Mouse (Mus musculus) small intestine, adult 2 months (tissue): ENCODE measurements around the gene Tnfaip8l1. TPM values are rescaled to one million over a fixed set of nuclear protein-coding genes. Genes with fewer than 3 reads are reported as not detected.

Experiments
- H3K27ac ChIP-seq: fragments of 200-500 bp; 2 replicates; pipeline ENCODE4 v1.5.1; 2012; ENCODE audit warnings: low read depth, low read length, control low read depth, inconsistent platforms; ENCODE audit not compliant: insufficient read depth
- H3K27me3 ChIP-seq: fragments of 200-500 bp; 2 replicates; pipeline ENCODE4 v1.6.1; 2012; ENCODE audit warnings: mild to moderate bottlenecking, moderate library complexity, low read length, inconsistent platforms; ENCODE audit not compliant: control insufficient read depth, insufficient read depth
- H3K36me3 ChIP-seq: fragments of 200-500 bp; 2 replicates; pipeline ENCODE4 v1.6.1; 2012; ENCODE audit warnings: mild to moderate bottlenecking, low read length, control low read depth, inconsistent platforms; ENCODE audit not compliant: control insufficient read depth, insufficient read depth
- H3K4me1 ChIP-seq: fragments of 200-500 bp; 2 replicates; pipeline ENCODE4 v1.6.1; 2012; ENCODE audit warnings: low read length, inconsistent platforms, mixed read lengths; ENCODE audit not compliant: control insufficient read depth, insufficient read depth, insufficient read length
- H3K4me3 ChIP-seq: fragments of 200-500 bp; 2 replicates; pipeline ENCODE4 v1.5.1; 2012; ENCODE audit warnings: low read depth, mild to moderate bottlenecking, control low read depth, inconsistent platforms, low read length, moderate library complexity
- CTCF ChIP-seq: fragments of 200-500 bp; IDR thresholded peaks from 2 replicates; pipeline ENCODE4 v1.5.1; 2012; ENCODE audit warnings: low read depth, mild to moderate bottlenecking, control low read depth, inconsistent platforms, low read length, moderate library complexity, mixed read lengths; ENCODE audit not compliant: insufficient replicate concordance, insufficient read length; ENCODE audit errors: extremely low read depth
- POLR2A ChIP-seq: fragments of 200-500 bp; IDR thresholded peaks from 2 replicates; pipeline ENCODE4 v1.6.1; 2012; ENCODE audit warnings: low read depth, mild to moderate bottlenecking, control low read depth, inconsistent platforms, low read length, moderate library complexity
- WGBS: fragments of 180-500 bp; shearing (Covaris S2); methylation state at CpG from one replicate; pipeline ENCODE4 v1.1.7; 2018; 5-methylcytosine and 5-hydroxymethylcytosine counted together
- polyA plus RNA-seq: library from polyadenylated mRNA; depleted of rRNA; stranded (reverse); fragments of >200 nt; gene quantifications from 2 replicates; pipeline ENCODE4 v1.2.3, GENCODE M21; 2012

The Tnfaip8l1 gene
- polyA plus RNA-seq, 1 experiment = 10.3 TPM

DNA sequence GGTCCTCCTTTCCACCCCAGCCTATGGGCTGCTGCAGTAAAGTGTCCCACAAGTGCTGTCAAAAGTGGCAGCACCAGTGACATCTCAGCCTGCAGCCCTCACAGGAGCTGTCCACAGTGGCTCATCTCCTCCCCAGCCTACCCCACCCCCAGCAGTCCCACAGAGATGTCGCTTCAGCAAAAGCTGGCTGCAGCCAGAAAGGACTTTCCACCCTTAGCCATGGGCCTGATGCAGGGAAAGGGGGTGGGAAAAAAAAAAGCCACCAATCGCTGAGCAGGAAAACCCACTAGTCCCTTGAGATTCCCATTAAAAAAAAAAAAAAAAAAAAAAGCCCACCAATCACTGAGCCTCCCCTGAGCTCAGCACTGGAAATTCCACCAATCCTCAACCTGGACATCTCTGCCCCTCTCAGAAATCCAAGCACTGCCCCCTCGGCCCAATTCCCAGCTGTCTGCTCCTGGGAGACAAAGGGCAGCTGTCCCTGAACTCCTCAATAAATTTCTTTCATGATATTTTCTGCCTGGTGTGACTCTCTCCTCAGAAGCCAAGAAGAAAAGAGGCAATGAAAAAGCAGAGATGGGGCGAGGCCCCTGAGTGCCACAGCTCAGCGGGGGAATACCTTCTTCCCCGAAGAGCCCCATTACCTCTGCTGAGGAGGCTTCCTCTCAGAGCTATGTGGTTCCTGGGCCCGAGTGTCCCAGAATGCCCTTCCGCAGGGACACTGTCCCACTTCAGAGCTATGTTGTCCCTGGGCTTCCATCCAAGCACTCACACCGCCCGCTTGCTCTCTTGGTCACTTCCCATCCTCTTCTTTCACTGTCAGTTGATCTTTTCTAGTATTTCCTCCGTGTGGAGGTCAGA lies 23.2 kb downstream of the Tnfaip8l1 start:
- H3K4me1 ChIP-seq = peaks cover 6% of the 10 kb centered on the region; the same call in 1 of the 2 replicates
- H3K36me3 ChIP-seq = peaks cover 39% of the 10 kb centered on the region
- TF ChIP-seq POLR2A (no peak), CTCF (no peak)
- H3K27ac ChIP-seq = peak overlapping the region; percentile 69
- H3K4me3 ChIP-seq = no peak overlapping the region
- 54% methylated on average over 11 of the region's 11 CpGs for WGBS
- no peaks in the 10 kb centered on the region for H3K27me3 ChIP-seq

- TF ChIP-seq CTCF (no peak), POLR2A (no peak)
- H3K4me3 ChIP-seq = no peak overlapping the region
- no peak overlapping the region for H3K27ac ChIP-seq
- H3K4me1 ChIP-seq = peaks cover 4% of the 10 kb centered on the region
- 86% methylated on average over 6 of the region's 6 CpGs for WGBS
- no peaks in the 10 kb centered on the region for H3K27me3 ChIP-seq
- H3K36me3 ChIP-seq = peaks cover 52% of the 10 kb centered on the region
Measured at GRCm38 (mm10) chr17:56191266-56191665, 29.0 kb downstream of the Tnfaip8l1 start.

- Histone ChIP-seq H3K27me3 (no peaks in the 10 kb centered on the region), H3K27ac (no peak overlapping the region), H3K36me3 (peaks cover 51% of the 10 kb centered on the region), H3K4me3 (no peak overlapping the region), H3K4me1 (peaks cover 4% of the 10 kb centered on the region)
- 61% methylated on average over 12 of the region's 12 CpGs for WGBS
- TF ChIP-seq POLR2A = no peak
- TF ChIP-seq CTCF = peak; percentile 16; the same call in 1 of the 2 replicates
Measured at GRCm38 (mm10) chr17:56194357-56194756, 32.1 kb downstream of the Tnfaip8l1 start.

DNA sequence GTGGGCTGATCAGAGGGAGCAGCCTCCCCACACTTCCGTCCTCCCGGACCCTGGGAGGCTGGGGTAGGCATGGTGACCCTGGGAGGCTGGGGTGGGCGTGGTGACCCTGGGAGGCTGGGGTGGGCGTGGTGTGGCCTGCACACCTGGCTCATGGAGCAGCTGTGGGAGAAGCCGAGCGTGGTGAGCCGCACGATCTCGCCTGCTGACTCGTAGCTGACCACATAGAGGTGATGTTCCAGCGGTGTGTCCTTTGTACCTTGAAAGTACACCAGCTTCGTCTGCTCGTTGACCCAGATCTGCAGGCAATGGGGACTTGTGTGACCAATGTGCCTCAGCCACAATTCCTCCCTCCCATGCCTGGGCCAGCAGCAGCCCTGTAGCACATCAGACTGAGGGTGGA lies 32.5 kb downstream of the Tnfaip8l1 start:
- peaks cover 48% of the 10 kb centered on the region for H3K36me3 ChIP-seq
- WGBS = 45% methylated on average over 13 of the region's 13 CpGs

GRCm38 (mm10) chr17:56196860-56197259 lies 34.6 kb downstream of the Tnfaip8l1 start:
- no peak overlapping the region for H3K4me3 ChIP-seq
- 72% methylated on average over 2 of the region's 2 CpGs for WGBS
- TF ChIP-seq POLR2A = no peak
- peak; percentile 52; the same call in 1 of the 2 replicates for TF ChIP-seq CTCF
- peaks cover 4% of the 10 kb centered on the region for H3K4me1 ChIP-seq
- no peaks in the 10 kb centered on the region for H3K27me3 ChIP-seq
- H3K27ac ChIP-seq = no peak overlapping the region
- H3K36me3 ChIP-seq = peaks cover 41% of the 10 kb centered on the region

More for the DNA sequence above, 32.5 kb downstream of the Tnfaip8l1 start:
- Histone ChIP-seq H3K27ac (no peak overlapping the region), H3K4me1 (peaks cover 4% of the 10 kb centered on the region), H3K4me3 (no peak overlapping the region), H3K27me3 (no peaks in the 10 kb centered on the region)
- TF ChIP-seq POLR2A (no peak), CTCF (no peak)

DNA sequence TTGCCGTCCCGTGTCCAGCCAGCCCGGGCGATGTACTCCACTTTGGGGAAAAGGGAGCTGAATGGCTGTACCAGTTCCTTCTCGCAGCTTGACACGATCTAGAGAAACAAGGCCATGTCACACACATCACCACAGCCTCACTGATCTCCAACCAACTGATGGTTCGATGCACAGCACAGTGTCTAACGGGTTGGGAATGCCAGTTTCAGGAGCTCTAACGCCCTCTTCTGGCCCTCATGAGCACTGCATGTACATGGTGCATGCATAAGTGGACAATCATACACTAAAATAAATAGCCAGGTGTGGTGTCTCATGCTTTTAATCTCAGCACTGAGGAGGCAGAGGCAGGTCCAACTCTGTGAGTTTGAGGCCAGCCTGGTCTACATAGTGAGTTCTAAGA lies 38.3 kb downstream of the Tnfaip8l1 start:
- Histone ChIP-seq H3K4me3 (no peak overlapping the region), H3K27ac (no peak overlapping the region), H3K36me3 (peaks cover 60% of the 10 kb centered on the region), H3K27me3 (no peaks in the 10 kb centered on the region), H3K4me1 (no peaks in the 10 kb centered on the region)
- TF ChIP-seq POLR2A = no peak
- peak; percentile 52; the same call in 1 of the 2 replicates for TF ChIP-seq CTCF
- WGBS = 87% methylated on average over 9 of the region's 9 CpGs

DNA sequence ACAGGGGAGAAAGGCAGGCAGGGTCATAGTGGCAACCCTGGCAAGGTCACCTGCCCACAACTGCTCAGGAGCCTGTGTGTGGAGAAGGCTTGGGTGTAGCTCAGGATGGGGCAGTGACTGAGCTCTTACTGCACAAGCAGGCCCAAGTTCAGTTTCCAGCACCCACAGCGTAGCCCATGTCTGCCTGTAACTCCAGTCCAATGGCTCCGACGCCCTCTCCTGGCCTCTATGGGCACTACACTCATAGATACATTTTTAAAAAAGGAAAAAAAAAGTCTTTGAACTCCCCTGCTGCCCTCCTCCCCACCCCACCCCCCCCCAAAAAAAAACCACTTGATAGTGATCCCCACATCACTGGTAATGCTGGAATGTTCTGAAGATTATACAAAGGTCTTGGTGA lies 39.4 kb downstream of the Tnfaip8l1 start:
- Histone ChIP-seq H3K27ac (no peak overlapping the region), H3K36me3 (peaks cover 61% of the 10 kb centered on the region), H3K4me3 (no peak overlapping the region), H3K27me3 (no peaks in the 10 kb centered on the region), H3K4me1 (peaks cover 6% of the 10 kb centered on the region)
- TF ChIP-seq CTCF (no peak), POLR2A (no peak)
- WGBS = 78% methylated on average over 3 of the region's 3 CpGs
